Mouse (Mus musculus) heart, adult 9 months (tissue): ENCODE results near the gene Il11.
A peak's percentile ranks its signal among the peaks of the same experiment; 100 is the strongest.
"Not testable (repeated sequence)": the region's sequence is repeated elsewhere in the genome, so short reads cannot be mapped to it uniquely, and the experiment has no call there.

ENCODE experiments used
- DNase-seq, 2 experiments: peaks; one replicate each; pipeline ENCODE4 v3.0.0; 2022; ENCODE audit warnings: low spot score in 2 of 2

Il11 gene

DNA sequence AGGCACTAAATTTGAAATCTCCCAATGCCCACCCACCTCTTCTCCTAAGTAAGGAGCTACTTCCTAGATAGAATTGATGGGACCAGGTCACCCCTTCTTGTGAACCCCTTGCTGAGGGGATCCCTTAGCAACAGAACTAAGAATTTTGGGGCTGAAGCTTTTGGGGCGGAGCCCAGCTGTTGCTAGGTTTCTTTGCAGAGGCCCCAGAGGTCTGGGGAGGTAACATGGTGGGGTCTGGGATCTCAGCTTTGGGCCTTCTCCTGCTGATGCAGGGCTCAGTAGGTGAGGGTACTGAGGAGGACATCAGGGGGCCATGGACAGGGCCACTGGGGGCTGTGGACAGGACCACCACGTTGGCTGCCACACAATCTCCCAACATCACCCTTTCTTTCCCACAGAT lies at the start of gene Il11, which contains the start of gene Tmem190:
Gene Il11 (minus strand): TSS at position 101 of the 400 bp plus-strand sequence.
Gene Tmem190 (plus strand): TSS at position 179 of the 400 bp plus-strand sequence.
- no peak for DNase-seq

DNA sequence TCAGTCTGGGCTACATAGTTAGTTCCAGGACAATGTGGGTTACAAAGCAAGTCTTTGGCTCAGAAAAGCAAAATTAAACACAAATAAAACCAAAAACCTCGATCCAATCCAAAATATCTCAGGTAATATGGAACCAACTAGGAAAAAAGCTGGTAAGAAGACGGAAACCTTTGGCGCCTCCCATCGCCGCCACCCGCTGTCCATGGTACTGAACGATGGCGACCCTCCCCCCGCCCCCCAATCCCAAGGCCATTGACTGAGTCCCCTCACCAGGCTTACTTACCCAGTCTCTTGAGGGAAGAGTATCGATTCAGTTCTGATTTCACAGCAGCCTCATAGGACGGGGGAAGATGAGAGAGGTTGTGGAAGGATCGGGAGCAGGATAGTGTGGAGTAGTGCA lies 47.8 kb upstream of the Il11 start:
- DNase-seq: no peak

DNA sequence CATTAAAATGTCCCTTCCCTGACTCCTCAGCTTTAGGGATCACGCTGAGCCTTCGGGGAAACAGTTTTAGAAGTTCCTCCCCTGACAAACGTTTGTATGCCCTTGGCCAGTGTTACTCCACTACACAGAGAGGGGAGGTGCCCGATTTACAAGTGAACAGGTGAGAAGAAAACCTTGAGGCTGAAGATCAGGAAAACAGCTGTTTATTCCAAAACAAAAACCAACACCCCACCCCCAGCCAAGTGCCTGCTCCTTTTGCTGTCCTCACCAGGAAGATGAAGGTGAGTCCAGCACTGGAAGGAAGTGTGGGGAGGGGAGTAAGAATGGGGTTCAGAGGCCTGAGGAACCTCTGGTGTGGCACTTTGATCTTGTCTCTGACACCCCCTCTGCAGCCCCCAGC lies 42.7 kb upstream of the Il11 start:
- DNase-seq: no peak

DNA sequence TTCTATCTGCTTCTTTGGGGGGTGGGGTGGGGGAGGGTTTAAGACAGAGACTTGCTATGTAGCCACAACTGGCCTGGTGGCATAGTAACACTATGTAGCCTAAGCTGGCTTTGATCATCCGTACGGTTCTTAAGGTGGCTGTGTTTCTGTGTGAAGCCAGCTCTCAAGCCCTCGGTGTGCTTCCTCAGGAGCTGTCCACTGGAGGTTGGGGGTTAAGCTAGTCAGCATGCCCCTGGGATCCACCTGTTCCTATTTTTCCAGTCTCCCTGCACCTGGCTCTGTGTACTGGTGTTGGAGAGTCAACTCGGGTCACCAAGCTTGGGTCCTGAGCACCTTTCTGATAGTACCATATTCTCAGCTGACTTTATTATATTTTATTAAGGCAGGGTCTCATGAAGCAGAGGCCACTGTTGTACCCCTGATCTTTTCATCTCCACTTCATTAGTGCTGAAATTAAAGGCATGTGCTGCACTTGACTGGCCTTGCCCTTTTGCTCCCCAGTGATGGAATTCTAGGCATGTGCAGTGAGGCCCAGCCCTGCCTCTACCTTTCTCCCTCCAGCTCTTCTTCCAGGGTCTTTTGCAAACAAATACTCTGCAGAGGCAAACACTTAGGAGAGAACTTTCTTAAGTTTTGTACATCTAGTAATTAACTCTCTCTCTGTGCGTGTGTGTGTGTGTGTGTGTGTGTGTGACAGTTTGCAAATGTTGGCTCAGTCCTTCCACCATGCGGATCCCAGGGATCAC lies 39.7 kb upstream of the Il11 start:
- DNase-seq: no peak

DNA sequence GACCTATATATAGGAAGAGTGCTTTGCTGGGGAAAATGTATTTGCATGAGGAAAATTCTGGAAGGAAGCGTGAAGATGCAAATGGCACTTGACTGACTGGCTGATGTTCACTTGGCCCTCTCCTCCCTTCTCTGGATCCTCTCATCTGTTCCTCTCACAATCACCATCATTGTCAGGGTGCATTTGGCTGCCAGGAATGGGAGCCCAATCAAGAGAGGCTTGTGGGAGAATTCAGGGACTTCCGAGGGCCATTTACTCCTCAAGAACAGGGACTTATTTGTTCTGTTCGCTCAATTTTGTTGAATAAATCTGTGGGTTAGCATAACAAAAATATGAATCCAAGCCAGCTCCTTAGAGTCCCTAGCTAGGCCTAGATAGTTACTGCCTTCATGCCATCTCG lies 39.0 kb upstream of the Il11 start:
- no peak for DNase-seq

DNA sequence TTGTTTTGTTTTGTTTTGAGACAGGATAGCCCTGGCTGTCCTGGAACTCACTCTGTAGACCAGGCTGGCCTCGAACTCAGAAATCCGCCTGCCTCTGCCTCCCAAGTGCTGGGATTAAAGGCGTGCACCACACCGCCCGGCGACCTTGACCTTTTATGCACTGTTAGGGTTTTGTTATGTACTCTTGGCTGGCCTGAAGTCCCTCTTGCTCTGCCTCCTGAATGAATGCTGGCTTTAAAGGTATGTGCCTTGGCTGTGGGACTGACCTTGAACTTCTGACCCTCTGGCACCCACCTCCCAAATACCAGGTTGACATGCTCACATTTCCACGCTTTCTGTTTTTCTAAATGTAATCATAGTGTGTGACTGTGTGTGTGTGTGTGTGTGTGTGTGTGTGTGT lies 38.3 kb upstream of the Il11 start:
- not testable (repeated sequence) for DNase-seq

DNA sequence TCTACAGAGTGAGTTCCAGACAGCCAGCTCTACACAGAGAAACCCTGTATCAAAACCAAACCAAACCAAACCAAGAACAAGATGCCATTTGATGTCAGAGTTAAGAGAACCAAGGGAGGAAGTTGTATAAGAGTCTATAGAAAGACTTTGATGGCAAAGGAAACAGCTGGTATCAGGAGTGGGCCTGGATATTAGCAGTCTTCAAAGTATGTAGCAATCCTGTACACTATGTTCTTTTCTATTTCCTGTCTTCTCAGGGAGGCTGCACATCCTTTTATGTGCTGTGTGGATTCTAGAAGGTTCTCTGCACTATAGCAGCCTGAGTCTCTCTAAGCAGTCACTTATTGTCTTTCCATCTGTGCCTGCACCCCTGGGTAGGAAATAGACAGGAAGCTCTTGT lies 33.9 kb upstream of the Il11 start:
- no peak for DNase-seq

DNA sequence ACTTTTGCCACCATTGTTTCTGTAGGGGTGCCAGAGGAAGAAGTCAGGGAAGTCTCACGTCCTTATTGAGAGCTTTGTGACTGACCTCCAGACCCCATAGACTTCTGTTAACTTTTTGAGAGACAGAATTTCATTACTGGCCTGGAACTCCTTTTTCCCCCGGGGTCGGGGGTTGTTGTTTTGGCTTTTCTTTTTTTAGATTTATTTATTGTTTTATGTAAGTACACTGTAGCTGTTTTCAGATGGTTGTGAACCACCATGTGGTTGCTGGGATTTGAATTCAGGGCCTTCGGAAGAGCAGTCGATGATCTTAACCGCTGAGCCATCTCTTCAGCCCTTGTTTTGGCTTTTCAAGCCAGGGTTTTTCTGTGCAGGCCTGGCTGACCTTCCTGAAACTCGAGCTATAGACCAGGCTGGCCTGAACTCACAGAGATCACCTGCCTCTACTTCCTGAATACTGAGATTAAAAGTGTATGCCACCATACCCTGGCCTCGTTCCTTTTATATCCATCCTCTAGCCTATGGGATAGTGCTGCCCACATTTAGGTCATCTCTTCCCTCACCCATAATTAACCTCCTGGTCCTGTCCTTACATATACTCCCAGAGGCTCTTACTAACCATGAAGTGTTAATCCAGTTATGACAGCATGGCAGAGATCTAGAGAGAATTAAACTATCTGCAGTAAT lies 30.6 kb upstream of the Il11 start:
- no peak for DNase-seq

DNA sequence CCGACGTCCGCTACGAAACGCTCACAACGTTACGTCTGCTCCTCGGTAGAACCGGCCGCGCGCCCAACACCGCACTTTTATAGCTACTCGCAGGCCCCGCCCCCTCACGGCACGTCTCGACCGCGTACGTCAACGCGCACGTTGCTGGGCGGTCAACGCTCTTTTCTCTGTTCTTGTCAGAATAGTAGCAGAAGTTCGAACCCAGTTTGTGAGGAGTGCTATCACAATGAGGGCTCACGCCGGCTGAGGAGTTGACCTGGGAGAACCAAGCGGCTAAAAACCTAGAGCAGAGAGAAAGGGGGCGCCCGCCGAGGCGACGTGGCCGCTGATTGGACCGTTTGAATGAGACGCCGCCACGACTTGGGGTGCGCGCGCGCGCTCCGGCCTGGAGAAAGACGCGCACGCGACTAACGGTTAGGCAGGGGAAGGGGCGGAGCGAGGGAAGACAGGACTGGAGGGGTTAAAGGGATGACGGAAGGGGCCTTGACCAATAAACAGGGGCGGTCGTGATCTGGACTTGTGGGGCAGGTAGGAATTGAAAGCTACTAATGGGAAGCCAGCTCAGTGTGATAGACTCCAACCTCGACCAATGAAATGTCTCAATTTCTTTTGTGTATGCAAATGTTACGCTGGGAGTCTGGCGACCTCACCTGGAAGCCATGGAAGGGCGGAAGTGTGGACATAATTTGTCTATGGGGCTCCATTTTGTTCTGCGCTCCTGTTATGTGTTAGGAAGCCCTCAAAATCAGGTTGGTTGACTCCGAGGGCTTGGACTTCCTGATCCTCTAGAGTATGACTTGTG lies 29.8 kb upstream of the Il11 start, which contains the start of gene Ube2s:
Gene Ube2s (minus strand): TSS at position 288 of the 802 bp plus-strand sequence.
- peak; percentile 99 to 100 for DNase-seq

DNA sequence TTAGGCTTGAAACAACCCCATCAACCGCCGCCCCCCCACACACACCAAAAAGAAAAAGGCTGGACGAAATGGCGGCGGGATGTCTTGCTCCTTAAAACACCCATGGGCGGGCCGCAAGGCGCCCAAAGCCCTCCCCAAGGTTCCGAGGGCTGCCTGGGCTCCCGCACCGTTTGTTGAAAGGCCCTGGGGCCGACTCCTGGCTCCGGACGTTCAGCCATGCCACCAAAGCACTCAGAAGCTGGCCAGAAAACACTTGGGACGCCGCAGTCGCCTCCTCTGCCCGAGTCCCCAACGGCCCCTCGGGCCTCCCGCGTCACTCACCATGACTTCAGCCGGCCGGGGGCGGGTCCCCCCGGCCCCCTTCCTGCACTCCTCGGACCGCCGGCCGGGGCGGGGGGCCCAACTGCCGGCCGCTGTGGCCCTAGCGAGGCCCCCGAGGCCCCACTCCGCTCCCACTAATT lies 29.2 kb upstream of the Il11 start:
- no peak for DNase-seq

DNA sequence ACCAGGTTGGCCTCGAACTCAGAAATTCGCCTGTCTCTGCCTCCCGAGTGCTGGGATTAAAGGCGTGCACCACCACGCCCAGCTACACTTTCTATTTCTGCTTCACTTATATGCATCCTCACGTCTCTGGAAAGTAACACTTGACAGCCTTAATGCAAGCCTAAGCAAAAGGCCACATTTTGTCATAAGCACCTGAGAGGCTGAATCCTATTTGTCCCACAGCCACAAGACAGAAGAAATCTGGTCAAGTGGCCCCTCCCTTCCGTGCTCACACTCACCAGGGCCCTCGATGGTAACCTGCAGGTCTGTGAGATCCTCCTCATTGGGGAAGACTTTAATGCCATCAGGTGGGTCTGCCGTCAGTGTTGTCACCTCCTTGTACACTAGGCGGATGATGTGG lies 28.5 kb upstream of the Il11 start:
- DNase-seq: not testable (repeated sequence)

DNA sequence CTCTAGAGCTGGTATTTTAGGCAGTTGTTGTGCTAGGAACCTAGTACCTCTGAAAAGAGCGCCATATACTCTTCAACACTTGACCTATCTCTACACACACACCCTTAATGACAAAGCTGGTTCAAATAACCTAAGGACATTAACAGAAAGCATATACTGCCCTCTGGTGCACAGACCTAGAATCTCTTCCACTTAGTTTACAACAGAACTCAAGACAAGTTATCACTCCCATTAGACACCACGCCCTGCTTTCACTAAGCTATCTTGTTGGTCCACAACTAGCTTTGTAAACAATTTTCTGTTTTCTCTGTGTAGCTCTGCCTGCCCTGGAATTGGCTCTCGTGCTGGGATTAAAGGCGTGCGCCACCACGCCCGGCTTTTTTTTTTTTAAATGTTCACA lies 24.1 kb upstream of the Il11 start:
- no peak for DNase-seq

DNA sequence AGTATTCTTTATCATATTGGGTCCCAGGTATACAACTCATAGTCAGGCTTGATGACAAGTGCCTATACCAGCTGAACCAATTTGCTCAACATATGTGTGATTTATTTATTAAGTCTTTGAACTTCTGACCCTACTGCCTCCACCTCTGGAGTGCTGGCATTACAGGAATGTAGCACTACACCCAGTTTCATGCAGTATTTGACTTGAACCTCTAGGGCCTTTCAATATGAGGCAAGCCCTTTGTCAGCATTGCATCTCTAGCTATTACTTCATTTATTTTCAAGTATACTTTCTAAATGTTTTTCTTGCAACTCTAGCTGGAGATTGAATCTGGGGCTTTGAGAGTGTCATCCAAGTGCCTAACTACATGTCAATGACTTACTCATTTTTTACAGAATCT lies 19.6 kb upstream of the Il11 start:
- DNase-seq: no peak

DNA sequence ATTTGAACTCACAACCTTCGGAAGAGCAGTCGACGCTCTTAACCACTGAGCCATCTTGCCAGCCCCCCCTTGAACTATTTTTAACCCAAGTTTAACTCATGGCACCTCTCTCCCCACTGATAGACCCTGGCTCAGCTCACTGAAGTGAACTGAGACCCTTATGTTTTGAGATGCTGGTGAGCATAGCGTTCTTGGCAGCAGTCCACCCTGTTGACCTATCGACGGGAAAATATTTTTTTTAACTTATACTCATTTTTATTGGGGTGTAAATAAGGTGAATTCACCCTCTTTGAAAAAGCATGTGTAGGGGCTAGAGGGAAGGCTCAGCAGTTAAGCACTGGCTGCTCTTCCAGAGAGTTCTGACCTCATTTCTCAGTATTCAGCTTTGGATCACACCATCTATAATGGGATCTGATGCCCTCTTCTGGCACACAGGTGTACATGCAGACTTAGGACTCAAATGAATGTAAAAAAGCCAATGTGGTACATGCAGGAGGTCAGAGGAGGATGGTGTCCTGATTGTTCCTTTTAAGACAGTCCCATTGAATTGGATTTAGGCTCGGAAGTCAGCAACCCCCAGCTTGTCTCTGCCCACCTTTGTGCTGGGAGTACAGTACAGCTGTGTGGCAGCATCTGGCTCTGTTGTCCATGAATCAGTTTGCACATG lies 13.2 kb upstream of the Il11 start:
- peak; percentile 20 to 30 for DNase-seq

DNA sequence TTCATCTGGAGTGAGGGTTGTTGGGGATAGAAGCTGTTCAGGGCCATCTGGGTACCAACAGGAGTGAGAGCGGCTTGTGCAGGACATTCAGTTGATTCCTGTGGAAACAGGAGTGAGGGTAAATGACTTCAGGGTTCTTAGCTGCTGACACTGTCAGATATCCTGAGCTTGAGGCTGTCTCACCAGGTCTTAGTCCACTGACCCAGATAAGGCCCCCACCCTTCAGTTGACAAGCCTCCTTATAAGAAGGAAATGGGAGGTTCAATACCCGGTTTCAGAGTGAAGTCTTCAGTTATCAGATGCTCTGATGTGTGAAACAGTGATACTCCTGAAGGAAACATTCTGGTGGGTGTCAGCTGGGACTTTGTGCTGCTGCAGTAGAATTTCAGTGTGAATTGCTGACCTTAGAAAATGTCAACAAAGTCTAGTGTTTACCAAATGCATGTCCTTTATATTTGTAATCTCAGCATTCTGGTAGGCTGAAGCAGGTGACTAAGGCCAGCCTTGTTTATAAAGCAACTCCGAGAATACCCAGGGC lies 12.0 kb upstream of the Il11 start:
- no peak for DNase-seq

DNA sequence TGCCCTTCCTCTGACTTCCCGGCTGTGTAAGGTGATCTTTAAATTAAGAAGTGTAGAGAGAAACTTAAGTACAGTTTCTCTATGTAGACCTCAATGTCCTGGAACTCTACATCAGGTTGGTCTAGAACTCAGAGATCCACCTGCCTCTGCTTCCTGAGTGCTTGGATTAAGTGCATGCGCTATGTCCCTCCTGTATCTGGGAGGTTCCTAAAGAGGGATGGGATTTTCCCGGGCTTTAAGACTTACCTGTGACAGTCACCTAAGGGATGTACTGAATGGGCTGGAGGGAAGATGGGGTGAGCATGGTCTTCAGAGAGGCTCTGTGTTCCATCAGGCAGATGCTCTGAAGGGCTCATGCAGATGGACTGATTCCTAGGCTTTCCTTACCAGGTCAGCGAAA lies 11.0 kb upstream of the Il11 start:
- no peak for DNase-seq

DNA sequence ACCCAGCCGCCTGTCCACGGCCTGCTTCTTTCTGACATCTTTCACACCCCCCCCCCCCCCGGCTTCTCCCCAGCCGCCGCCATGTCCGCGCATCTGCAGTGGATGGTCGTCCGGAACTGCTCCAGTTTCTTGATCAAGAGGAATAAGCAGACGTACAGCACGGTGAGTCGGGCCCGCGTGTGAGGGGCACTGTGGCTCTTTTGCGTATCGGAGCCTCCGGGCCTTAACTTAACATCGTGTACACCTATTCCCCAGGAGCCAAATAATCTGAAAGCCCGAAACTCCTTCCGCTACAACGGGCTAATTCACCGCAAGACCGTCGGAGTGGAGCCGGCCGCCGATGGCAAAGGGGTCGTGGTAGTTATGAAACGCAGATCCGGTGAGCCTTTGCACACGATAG lies 10.6 kb upstream of the Il11 start:
- DNase-seq: not testable (repeated sequence)

DNA sequence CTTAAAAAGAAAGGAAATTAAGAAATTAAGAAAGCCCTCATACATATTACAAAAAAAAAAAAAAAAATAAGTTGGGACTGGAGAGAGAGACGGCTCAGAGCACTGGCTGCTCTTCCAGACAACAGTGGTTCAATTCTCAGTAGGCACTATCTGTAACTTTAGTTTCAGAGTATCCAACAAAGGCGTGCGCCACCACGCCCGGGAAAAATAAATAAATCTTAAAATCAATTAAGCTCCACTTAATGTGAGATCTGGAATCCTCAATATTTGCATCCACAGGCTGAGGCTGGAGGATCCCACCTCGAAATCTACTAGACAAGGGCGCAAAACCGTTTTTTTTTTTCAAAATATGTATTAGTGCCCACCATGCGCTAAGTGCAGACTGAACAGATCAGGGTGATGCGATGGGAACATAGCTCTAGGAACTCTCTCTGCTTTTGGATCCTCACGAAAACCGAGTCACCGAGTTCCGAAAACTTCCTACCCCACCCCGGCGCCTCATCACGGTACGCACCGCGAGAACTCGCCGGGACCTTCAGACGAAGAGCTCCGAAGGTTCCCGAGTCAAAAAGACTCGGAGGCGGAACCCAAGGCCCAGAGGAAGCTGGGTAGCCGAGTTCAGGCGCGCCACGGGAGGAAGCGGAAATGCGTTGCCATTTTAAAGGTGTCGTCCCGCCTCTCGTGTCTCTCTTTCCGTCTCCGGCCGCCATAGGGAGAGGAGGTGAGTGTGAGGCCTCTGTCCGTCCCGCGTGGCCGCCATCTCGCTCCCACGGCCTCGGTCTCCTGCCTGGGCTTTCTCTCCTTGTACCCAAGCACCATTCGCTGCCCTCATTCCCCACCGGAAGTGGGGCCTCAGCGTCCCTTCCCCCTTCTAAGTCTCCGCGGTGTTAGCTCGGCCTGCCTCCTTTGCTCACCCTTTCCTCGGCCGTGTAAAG lies 9.9 kb upstream of the Il11 start, which contains the start of gene Rpl28:
Gene Rpl28 (plus strand): TSS at position 597 of the 935 bp plus-strand sequence.
- DNase-seq: peak; percentile 95 to 96

DNA sequence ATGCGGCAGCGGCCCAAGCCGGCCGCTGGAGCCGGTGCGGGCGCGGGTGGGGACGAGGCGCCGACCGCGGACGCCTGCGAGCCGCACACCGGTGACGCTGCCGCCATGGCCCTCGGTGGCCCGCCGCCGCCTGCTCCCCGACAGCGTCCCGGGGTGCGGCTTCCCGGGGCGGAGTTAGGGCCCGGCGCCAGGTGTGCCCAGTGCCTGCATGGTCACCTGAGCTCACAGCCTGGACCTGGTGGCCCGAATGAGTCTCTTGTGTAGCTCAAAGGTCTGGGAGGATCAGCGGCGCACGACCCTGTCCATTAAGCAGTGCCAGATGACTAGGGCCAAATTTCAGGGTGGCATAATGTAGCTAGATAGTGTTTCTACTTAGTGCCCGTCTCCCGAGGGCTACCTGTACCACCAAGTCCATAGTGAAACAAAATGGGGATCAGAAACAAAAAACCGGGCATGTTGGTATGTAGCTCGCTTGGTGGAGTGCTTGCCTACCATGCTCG lies 6.8 kb upstream of the Il11 start, which contains the start of gene Tmem238:
Gene Tmem238 (minus strand): TSS at position 221 of the 500 bp plus-strand sequence.
- DNase-seq: peak in 1 of 2 experiments; percentile 44
